Mouse (Mus musculus) frontal cortex, postnatal 25 days (tissue): Measurements from ENCODE around the gene Grb7.

ENCODE experiments used
- DNase-seq, 2 experiments: peaks; one replicate each; pipeline ENCODE4 v3.0.0; 2022; ENCODE audit warnings: low spot score in 2 of 2

The Grb7 gene

DNA sequence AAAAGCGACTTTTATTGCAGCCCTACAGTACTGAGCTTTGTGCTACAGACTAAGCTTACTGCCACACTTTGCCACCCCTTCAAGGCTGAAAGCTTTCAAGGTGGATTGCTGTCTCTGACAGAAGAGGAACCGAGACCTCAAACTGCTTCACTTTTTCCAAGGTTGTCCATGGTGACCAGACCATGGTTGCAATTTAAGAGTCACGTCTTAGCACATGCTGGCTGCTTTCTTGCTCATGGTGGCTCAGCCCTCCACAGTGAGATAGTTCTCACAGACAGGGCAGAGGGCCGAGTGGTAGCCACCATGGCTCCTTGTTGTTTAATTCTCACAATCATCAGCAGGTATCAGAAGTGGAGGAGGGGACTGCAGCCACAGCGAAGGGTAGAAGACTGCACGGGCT is 24.6 kb downstream of the Grb7 start:
- no peak for DNase-seq

DNA sequence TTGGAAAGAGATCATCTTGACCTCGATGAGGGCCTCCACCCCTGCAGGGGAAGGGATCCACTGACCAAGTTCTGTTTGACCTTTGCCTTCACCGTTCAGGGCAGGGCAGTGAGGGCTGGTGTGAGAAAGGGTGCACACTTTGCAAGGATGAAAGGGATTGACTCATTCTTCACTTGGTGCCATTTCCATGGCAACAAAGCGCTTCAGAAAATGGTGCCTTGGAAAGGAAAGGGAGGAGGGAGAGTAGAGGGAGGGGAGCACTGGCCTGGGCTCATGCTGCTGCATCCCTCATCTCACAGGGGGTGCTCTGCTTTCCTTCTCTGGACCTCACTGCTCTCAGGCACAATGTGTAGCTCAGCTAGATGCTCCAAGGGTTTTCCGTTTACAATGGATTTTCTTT is 26.5 kb downstream of the Grb7 start:
- no peak for DNase-seq

DNA sequence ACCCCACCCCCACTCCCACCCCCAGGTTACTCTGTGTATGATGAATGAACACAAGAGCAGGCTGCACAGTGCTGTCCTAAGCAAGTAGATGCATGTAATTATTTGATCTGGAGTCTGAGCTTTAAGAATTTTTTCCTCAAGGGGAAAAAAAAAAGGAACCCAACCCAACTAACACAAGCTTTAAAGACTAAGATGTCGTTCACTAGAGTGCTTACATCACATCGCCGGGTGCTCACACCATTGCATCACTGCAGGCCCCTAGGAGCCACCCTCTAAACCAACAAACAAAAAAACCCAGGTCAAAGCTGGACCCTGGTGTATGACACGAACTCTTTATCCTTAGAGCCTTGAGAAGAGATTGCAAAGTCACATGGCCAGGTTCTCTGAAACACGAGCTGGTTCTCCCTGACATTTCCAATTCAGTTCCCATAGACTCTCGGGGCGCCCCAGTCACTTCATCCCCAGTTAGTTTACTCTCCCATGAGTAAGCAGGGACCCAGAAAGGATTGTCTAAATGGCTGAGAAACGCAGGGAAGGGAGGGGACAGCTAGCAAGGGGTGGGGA is 27.8 kb downstream of the Grb7 start:
- no peak for DNase-seq

DNA sequence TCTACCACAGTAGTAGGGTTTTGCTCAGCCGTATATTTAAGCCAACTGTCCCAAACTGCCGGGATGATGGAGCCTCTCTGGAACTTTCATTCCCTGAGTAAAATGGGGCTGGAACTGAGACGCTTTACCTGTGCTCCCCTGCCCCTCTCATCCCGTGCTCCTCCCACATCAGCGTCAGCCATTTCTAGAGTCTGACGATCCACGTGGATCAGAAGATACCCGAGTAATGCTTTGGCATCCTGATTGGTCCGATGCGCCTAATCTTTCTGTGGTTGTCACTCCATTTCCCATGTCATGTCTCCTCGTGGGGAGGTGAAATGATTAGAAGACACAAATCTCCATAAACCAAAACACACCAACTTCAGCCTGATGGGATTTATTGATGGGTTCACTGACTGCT is 28.8 kb downstream of the Grb7 start:
- no peak for DNase-seq

DNA sequence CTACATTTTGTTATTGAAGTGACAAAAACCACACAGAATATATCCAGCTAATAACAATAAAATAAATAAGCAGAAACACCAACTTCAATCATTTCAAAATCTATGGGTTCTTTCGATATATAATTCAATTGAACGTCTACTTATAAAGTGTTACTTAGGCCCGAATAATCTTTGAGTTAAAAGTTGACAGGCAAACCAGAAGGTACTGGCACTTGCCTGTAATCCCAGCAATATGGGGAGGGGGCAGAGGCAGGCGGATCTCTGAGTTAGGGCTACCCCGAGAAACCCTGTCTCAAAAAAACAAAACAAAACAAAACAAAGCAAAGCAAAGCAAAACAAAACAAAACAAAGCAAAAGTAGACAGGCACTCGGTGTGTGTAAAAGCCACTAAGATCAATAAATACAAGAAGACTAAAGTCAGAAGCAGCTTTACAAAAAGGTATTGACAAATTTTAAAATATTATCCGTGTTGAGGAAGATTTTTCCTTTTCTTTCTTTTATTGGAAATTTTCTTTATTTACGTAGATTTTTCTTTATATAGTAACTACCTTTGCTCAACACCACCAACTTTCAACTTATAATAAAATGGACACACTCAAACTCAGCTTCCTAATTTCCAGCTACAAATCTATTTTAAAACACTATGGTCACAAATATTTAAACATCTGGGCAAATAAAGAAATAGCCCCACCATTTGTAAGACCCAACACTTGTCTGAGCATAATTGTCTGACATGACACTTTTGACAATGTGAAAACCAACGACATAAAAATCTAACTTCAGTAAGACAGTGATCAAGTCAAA is 29.6 kb downstream of the Grb7 start:
- DNase-seq, result no peak

DNA sequence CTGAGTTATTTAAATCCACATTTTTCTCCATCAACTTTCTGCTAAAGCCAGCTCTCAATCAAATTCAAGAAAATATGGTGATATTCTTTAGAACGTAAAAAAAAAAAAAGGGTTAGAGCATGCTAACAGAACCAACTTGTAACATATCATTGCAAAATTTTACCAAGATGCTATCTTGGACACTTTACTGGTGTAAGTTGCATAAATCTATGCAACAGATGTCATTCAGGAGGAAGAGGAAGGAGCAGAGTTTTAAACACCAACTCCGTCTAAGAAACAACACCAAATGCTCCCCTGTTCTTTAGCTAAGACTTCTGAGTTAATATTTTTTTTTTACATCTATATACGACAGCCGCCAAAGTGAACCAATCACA is 30.2 kb downstream of the Grb7 start:
- DNase-seq, result no peak

DNA sequence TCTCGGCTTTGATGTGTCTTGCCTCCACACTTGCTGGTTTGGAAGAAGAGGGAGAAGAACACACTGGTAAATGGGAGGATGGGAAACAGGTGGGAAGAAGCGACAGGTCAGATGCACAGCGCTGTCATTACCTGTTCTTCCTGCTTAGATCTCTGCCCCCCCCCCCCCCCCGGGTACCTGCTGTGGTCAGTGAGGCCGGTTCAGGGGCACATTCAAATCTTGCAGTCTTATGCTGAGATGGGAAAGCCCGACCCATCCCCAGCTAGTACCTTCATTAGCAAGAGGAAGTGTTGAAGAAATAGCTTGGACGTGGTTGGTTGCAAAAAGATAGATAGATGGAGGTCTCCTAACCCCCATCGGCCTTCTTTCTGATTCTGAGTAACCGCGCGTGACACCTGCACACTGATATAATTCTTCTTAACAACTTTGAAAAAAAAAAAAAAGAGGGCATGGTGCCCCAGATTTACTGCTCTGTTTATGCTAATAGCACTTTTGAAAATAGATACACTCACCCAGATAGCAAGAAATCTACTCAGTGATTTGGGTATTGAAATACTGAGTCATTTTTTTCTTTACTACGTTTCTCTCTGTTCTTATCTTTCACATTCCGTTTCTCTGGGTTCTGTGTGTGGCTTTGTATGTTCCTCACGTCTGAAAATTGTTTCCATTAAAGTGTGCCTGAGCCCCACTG is 31.0 kb downstream of the Grb7 start:
- DNase-seq, result no peak

DNA sequence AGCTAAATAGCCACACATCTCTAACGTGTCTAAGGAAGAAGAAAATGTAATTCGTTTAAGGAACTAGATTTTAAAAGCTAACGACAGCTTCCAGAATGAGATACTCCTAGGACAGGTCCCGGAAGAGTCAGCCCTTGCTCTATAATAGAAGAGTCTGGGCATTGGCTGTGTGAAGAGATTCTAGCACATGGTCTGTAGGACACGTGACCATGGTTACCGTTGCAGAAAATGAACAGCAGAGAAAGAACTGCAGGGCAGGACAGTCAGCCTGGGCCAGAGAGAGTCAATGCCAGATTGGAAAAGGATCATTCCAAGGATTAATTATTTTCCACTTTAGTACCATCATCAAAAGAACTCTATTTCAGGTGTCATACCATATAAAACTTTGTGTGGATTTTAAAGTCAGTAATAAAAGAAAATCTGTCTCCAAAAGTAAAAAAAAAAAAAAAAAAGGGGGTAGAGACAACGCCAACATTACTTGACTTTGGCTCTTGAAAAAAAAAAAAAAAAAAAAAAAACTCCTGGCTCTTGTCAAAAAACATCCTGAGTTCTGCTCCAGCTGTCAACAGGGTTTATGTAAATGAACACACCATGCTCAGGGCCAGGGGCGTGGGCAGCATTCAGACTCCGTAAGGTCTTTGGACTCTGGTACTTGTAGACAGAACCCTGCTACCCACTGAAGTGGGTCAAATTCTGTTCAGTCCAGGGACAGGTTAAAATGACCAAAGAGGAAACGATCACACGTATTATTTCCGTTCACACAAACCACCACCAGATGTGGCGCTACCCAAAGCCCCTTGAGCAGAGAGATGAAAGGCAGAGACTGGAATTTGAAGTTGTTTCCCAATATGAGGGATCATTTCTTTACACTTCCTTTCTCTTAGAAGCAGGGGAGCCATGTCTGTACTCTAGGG is 33.1 kb downstream of the Grb7 start:
- DNase-seq, result no peak

DNA sequence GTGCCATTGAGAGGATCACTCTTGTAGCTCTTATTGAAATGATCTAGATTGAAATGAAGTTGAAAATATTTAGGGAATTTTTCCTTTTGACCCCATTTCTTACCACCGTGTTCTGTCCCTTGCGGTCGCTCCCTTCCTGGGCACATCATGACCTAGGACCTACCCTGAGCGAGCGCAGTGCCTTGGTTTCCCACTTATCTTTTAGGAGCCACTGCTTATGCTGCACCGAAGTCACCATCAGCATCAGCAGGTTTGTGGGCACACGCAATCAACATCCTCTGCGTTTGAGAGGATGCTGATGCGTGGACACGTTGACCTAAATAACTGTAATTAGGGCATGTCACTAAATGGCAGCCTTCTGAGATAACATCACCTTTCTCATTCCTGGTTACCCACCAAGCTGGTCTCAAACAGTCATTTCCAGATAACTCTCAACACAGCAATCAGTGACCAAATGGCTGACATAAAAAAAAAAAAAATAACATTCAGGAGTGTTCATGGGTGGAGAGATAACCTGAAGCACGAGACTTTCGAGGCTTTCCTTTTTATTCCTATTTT is 33.8 kb downstream of the Grb7 start:
- DNase-seq, result no peak

DNA sequence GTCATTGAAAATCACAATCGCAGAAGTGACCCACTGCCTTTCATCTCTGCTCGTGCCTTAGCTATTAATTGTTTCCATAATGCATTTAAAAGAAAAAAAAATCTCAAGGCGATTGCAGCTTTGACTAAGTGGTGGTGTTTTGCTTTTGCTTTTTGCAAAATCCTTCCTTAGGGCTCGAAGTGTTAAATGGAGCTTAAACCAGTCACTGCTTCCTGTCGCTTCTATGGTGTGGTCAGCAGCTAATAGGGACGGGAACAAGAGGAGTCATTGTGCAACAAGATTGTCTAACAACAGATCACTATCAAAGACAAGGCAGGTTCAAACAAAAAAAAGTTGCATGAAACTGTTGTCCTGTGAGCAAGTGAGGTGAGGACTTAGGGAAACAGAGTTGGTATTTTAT is 35.0 kb downstream of the Grb7 start:
- no peak for DNase-seq

DNA sequence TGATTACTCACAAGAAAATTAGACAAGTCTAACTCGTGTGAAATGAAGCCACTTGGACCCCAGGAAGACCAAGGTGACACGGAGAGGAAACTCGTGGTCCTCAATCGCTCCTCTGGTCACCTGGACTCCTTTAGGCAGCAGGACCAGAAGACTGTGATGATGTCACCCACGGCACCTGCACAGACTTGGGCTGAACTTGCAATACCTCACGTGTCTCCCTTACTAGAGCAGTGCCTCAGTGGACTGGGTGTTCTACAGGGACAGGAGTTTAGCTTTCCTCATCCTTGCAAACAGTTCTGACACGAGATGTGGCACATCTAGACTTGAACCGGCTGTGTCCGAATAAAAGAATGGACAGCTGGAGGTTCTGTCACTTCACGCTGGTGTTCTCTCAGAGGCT is 35.9 kb downstream of the Grb7 start:
- DNase-seq, result no peak

DNA sequence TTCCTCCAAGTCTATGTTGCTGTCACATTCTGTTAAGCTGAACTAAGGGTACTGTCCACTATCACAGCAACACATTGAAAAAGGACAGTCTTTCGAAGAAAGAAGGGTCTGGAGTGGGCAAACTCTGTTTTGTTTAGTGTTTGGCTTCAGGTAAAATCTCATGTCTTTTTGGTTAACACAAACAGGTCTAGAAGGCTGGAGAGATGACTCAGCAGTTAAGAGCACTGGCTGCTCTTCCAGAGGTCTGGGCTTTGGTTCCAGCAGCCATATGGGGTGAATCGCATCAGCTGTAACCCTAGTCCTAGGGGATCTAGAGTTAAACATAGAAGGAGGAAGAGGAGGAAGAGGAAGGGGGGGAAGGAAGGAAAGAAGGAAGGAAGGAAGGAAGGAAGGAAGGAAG is 39.6 kb downstream of the Grb7 start:
- no peak for DNase-seq

DNA sequence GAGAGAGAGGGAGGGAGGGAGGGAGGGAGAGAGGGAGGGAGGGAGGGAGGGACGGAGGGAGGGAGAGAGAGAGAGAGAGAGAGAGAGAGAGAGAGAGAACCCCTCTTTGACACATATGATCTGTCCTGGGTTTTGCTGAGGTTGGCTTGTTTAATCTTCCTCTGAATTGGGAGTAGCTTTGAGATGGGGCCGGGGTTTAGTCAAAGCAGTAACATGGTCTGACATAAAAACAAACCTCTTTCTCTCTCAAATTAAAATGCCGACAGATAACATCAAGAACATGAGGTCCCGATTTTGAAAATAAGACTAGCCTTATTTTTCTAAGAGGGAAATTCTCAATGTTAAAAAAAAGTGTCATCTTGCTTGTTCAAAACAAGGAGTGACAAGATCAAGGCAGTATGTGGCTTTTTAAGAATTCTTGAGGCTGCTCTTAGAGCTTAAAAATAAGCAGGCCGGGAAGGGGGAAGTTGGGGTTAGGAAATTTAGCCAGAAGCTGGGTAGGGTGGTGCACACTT is 41.4 kb downstream of the Grb7 start:
- no peak for DNase-seq

DNA sequence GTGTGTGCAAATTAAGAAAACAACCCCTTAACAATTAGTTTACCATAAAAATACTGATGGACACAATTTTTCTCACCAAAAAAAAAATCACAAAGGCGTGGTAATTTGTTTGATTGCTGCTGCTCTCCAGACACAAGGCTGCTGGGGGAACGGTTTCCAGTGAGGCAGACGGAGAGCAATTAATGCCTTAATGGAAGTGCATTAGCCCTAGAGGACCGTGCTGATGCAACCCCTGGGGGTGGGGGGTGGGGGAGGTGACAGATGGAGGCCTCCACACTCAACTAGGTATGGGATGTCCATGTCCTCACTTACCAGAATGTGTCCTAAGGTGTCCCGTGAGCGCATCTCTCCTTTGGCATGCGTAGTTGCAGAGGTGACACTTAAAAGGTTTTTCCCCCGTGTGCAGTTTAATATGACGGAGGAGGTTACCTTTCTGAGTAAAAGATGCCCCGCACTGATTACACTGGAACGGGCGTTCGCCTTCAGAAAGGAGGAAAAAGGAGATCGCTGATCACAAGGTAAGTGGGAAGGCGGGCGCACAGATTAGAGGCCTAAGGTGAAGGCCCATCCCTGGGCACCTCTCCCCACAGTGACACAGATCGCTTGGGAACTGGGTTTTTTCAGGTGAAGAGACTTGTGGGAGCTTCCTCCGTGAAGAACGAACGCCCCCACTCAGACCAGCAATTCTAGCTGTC is 42.5 kb downstream of the Grb7 start:
- DNase-seq, result no peak

DNA sequence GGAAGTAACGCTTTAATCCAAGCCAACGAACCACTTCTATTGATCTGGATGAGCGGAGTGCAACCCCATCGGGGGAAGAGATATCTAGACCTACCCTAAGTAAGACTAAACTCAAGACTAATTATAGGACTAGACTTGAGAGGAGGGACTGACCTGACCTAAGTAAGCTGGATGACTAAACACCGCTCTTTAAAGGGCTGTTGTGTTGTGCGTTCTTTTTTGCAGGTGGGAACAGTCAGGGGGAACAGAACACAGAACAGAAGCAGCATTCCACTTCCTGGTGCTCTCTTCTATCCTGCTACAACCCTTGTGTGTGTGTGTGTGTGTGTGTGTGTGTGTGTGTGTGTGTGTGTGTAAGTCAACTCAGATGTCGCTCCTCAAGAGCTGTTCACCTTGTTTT is 45.4 kb downstream of the Grb7 start:
- DNase-seq, result no peak

DNA sequence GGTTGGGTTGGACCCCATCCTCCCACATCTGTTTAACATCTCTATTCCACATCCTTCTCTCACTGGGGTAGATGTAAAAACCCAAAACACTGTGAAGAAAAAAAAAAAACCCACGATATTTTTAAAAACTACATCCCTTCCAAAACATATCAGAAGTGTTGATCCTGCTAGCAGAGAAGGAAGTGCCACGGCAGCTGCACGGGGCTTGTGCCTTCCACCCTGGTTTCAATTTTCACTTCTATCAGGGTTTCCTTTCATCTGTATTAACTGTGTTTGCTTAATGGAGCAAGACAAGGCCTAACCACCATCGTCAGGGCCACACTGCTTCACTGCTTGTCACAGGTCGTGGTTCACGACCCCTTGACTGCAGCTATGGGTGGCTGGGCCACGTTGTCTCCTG is 46.8 kb downstream of the Grb7 start:
- DNase-seq, result no peak

DNA sequence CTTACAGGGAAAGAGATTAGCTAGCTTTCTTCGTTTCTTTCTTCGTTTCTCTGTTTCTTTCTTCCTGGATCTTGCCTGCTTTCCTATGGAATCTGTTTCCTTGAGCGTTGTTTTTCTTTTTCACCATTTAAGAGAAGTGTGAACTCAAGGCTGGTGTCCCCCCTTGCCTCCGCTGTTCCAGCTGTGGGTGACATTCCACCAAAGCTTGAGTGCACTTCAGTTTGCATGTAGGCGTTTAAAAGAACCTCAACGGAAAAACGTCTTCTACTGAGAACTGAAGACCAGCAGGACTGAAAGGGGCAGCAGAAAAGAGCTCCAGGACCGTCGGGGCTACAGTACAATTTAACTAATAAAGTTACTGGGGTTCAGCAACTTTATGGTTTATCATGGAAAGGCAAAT is 47.2 kb downstream of the Grb7 start:
- DNase-seq, result no peak

DNA sequence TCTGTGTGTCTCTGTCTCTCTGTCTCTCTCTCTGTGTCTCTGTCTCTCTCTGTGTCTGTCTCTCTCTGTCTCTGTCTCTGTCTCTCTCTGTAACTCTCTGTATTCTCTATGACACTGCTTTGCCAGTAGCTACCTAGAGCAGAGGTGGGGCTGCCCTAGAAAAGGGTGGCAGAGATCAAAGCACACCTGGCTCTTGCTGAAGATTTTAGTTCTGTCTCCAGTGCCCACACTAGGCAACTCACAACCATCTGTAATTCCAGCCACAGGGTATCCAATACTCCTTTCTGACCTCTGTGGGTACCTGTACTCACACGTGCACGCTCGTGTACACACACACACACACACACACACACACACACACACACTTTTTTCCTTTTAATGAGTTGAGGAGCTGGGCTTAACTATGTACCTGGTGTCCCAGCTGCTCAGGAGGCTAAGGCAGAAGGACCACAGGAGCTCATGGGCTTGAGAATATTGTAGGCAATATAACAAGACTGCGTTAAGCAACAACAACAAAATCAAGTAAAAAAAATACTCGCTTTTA is 49.1 kb downstream of the Grb7 start:
- DNase-seq, result no peak

DNA sequence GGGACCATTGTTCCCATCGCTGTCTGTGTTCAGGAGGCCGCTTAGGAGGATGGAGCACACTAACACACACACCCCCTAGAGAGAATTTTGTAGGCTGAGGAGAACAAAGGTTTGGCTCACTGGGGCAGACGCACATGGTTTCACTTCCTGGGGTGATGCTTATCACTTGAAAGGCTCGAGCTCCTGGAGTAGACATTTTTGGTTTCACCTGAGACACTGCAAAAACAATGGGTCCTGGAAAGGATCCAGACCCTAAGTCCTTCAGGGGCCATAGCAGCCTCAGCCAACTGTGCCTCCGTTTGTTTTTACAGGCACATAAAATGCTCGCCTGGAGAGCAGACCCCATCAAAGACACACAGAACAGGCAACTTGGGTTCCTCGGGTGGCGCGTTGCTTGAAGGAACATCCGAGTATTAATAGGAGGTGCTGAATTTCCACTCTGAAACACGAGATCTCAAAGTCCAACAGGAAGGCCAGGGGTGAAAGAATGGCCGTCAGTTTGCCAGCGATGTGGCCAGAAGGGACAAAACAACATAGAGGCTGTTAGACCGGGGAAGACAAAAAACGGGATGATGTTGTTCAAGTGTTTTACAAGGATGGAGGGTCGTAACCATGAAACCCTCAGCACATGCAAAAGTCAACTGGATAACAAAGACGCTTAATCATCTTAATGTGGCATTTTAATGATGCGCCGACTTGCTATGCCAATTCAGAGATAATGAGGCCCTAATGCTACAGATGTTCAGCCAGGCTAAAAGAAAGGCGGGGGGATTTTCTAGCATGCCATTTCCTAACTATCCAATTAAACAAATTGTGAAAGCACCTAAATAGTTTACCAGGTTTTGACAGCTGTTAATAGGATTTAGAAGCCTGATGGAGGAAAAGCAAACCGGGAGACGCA is 51.4 kb downstream of the Grb7 start:
- DNase-seq, result no peak

DNA sequence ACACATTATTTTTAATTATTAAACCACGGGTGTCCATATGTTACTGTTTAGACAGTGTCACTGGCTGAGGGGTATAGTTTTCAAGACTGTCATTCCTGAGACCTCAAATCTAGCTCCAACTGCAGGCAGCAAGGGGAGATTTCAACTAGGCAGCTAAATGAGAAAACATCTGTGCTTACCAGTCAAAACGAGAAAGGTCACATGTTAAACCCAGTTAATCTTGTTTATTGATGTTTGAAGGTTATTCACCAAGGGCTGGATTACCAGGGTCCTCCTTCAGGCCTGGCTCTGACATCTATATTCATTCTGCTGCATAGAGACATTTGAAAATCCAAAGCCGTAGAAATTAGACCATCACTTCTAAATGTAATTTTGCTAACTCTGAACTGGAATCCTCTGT is 58.7 kb downstream of the Grb7 start:
- DNase-seq, result no peak
